In genomic region chr10:75187366-75188056, GRCm38 (mm10) we compare ENCODE assay signal across 18 mouse cellular contexts. TPM values are rescaled to one million over a fixed set of nuclear protein-coding genes. Genes with fewer than 3 reads are reported as not detected.
DNase-seq lines count a peak whose midpoint lies in the region; ATAC-seq and TF ChIP-seq lines count a peak whose summit lies in the region.
"Had no signal": no experiment of that assay in that cellular context is flagged by ENCODE, and none has a peak within 500 bp of the region (broad histone marks: within the 10 kb centered on the region; RNA-seq: fewer than 3 reads in every experiment).

No protein-coding gene starts in this region.

- 77% methylated on average over 8 of the region's 8 CpGs for WGBS in intestine, embryonic 14.5 days
- 71% methylated on average over 8 of the region's 8 CpGs for WGBS in intestine, embryonic 15.5 days

- TF ChIP-seq CTCF in MEL (IDR thresholded peaks at IDR 0.05 in 2 of 3, conservative IDR thresholded peaks at IDR 0.05 in 1 of 3; ENCODE audit: control insufficient read depth in 1 of 3, insufficient read depth in 1 of 3, low read depth in 2 of 3, low read length in 3 of 3, poor library complexity in 1 of 3, severe bottlenecking in 1 of 3), result no peak

- H3K36me3 ChIP-seq in intestine, embryonic 14.5 days (ENCODE audit: control insufficient read depth, insufficient read depth, low read length), result peaks cover 18% of the 10 kb centered on the region
- H3K36me3 ChIP-seq in intestine, embryonic 15.5 days, result peaks cover 7% of the 10 kb centered on the region; the same call in 1 of the 2 replicates
- H3K36me3 ChIP-seq in MEL (ENCODE audit: control insufficient read depth in 1 of 2, insufficient read depth in 2 of 2, low read length in 2 of 2), result no peaks in the 10 kb centered on the region

- no peak for TF ChIP-seq RAD21 in MEL (IDR thresholded peaks at IDR 0.05; ENCODE audit: low read depth, low read length)

- no peak overlapping the region for H3K4me3 ChIP-seq in intestine, embryonic 14.5 days (ENCODE audit: low read depth, low read length)
- H3K4me3 ChIP-seq in intestine, embryonic 15.5 days (replicated peaks), result no peak overlapping the region
- H3K4me3 ChIP-seq in MEL (ENCODE audit: control insufficient read depth in 1 of 2, insufficient read depth in 1 of 2, low read depth in 2 of 2, low read length in 2 of 2), result no peak overlapping the region
- H3K4me3 ChIP-seq: embryonic facial prominence, embryonic 13.5 days; kidney, embryonic 15.5 days; left cerebral cortex, adult 2 months; limb, embryonic 13.5 days had no signal

- H3K9me3 ChIP-seq in intestine, embryonic 14.5 days (ENCODE audit: control insufficient read depth, low read length), result no peaks in the 10 kb centered on the region
- H3K9me3 ChIP-seq in intestine, embryonic 15.5 days, result no peaks in the 10 kb centered on the region
- no peaks in the 10 kb centered on the region for H3K9me3 ChIP-seq in MEL (replicated peaks; ENCODE audit: insufficient read depth, low read length)
- H3K9me3 ChIP-seq: embryonic facial prominence, embryonic 13.5 days; kidney, embryonic 15.5 days; limb, embryonic 13.5 days had no signal

- no peak overlapping the region for H3K4me2 ChIP-seq in intestine, embryonic 14.5 days (ENCODE audit: low read length)
- H3K4me2 ChIP-seq in intestine, embryonic 15.5 days (replicated peaks), result no peak overlapping the region
- H3K4me2 ChIP-seq: embryonic facial prominence, embryonic 13.5 days; kidney, embryonic 15.5 days; limb, embryonic 13.5 days had no signal

- DNase-seq in intestine, embryonic 14.5 days (ENCODE audit: low spot score), result peak; percentile 28
- peak; percentile 21 for DNase-seq in MEL (ENCODE audit: low read depth, low spot score)
- peak; percentile 63 to 88 for DNase-seq in lung, postnatal 4 days
- no peak for DNase-seq in ovary, adult 18-20 months (ENCODE audit: low spot score)
- DNase-seq in gastrocnemius, postnatal 10 days, result no peak
- DNase-seq: adrenal gland, postnatal 36 days; cerebellum, postnatal 36 days; gastrocnemius, postnatal 14 days; heart, postnatal 10 days; right cerebral cortex, adult 18-20 months; thymus, postnatal 25 days had no signal

- no peak for TF ChIP-seq POLR2A in MEL (IDR thresholded peaks at IDR 0.05; ENCODE audit: control insufficient read depth in 1 of 2, insufficient read depth in 1 of 2, low read depth in 1 of 2, low read length in 2 of 2, poor library complexity in 1 of 2)

- H3K27ac ChIP-seq in intestine, embryonic 14.5 days (ENCODE audit: low read depth), result no peak overlapping the region
- H3K27ac ChIP-seq in intestine, embryonic 15.5 days, result no peak overlapping the region
- H3K27ac ChIP-seq in MEL (ENCODE audit: control insufficient read depth, low read depth, low read length), result no peak overlapping the region
- H3K27ac ChIP-seq: embryonic facial prominence, embryonic 13.5 days; kidney, embryonic 15.5 days; left cerebral cortex, adult 2 months; limb, embryonic 13.5 days had no signal

- no peaks in the 10 kb centered on the region for H3K27me3 ChIP-seq in intestine, embryonic 14.5 days (replicated peaks; ENCODE audit: control insufficient read depth, insufficient read depth, low read length)
- H3K27me3 ChIP-seq in intestine, embryonic 15.5 days (replicated peaks), result no peaks in the 10 kb centered on the region
- no peaks in the 10 kb centered on the region for H3K27me3 ChIP-seq in MEL (ENCODE audit: control insufficient read depth in 1 of 2, insufficient read depth in 2 of 2, low read length in 2 of 2)
- H3K27me3 ChIP-seq: embryonic facial prominence, embryonic 13.5 days; kidney, embryonic 15.5 days; limb, embryonic 13.5 days had no signal

- no peak for TF ChIP-seq EP300 in MEL (IDR thresholded peaks at IDR 0.05; ENCODE audit: low read depth in 1 of 2, low read length in 2 of 2)

- H3K4me1 ChIP-seq in intestine, embryonic 14.5 days (replicated peaks; ENCODE audit: control insufficient read depth, insufficient read depth, low read length), result no peaks in the 10 kb centered on the region
- peaks cover 8% of the 10 kb centered on the region; the same call in 1 of the 2 replicates for H3K4me1 ChIP-seq in intestine, embryonic 15.5 days (replicated peaks)
- H3K4me1 ChIP-seq in MEL (ENCODE audit: control insufficient read depth in 1 of 2, insufficient read depth in 2 of 2, low read length in 2 of 2), result no peaks in the 10 kb centered on the region
- H3K4me1 ChIP-seq: embryonic facial prominence, embryonic 13.5 days; limb, embryonic 13.5 days had no signal

- no peak overlapping the region for H3K9ac ChIP-seq in intestine, embryonic 14.5 days (ENCODE audit: low read length)
- no peak overlapping the region for H3K9ac ChIP-seq in intestine, embryonic 15.5 days
- H3K9ac ChIP-seq in MEL (ENCODE audit: control insufficient read depth, low read depth, low read length, poor library complexity, severe bottlenecking), result no peak overlapping the region
- H3K9ac ChIP-seq: embryonic facial prominence, embryonic 13.5 days; kidney, embryonic 15.5 days; limb, embryonic 13.5 days had no signal

- no peak for ATAC-seq in intestine, embryonic 14.5 days (replicated peaks; ENCODE audit: low FRiP score, low TSS enrichment, low read depth)
- ATAC-seq in intestine, embryonic 15.5 days, result no peak
- peak; percentile 60 to 74 for ATAC-seq in hematopoietic stem cell, adult 5-6 weeks (replicated peaks in 1 of 2; ENCODE audit: insufficient read depth in 1 of 2, low FRiP score in 2 of 2, low TSS enrichment in 1 of 2, low read depth in 1 of 2, poor library complexity in 2 of 2, severe bottlenecking in 2 of 2)
- ATAC-seq: activated CD4-positive, CD25-positive, alpha-beta regulatory T cell, adult 4 months had no signal

- H3K79me2 ChIP-seq in MEL (ENCODE audit: control insufficient read depth, insufficient read depth, low read length, poor library complexity), result no peaks in the 10 kb centered on the region

TF ChIP-seq in MEL, 35 proteins besides CTCF, POLR2A, EP300 and RAD21:
- TF ChIP-seq SMC3 (IDR thresholded peaks at IDR 0.05; ENCODE audit: low read depth, low read length), result no peak
- TF ChIP-seq RCOR1 (IDR thresholded peaks at IDR 0.05; ENCODE audit: low read depth, low read length), result no peak
- no peak for TF ChIP-seq BHLHE40 (IDR thresholded peaks at IDR 0.05; ENCODE audit: borderline replicate concordance, low read depth, low read length)
- TF ChIP-seq JUND (IDR thresholded peaks at IDR 0.05; ENCODE audit: low read depth, low read length), result no peak
- no peak for TF ChIP-seq GATA1 (IDR thresholded peaks at IDR 0.05; ENCODE audit: low read depth, low read length)
- TF ChIP-seq ELF1 (IDR thresholded peaks at IDR 0.05; ENCODE audit: low read depth, low read length), result no peak
- no peak for TF ChIP-seq HCFC1 (IDR thresholded peaks at IDR 0.05; ENCODE audit: low read depth, low read length)
- no peak for TF ChIP-seq KAT2A (conservative IDR thresholded peaks at IDR 0.05; ENCODE audit: low read depth, low read length)
TF ChIP-seq in MEL: peak in this region for 0.

RNA-seq across cellular contexts. Expression of gene Specc1l, which starts 24.4 kb away (rescaled TPM):
- polyA plus RNA-seq in intestine, embryonic 14.5 days (2014; fragmentation: Nextera tagmentation; extraction: Ambion mirVana), result 24.8 and 25.4 TPM in 2 replicates
- 25.8 and 27.4 TPM in 2 replicates for polyA plus RNA-seq in intestine, embryonic 15.5 days (2015; fragmentation: Nextera tagmentation; extraction: Ambion mirVana)
- 12.3 and 13.6 TPM in 2 replicates for total RNA-seq in MEL (2012; rRNA removed)
- polyA plus RNA-seq in MEL (2012; ENCODE audit: insufficient read depth in 1 of 2, insufficient read length in 2 of 2, low read depth in 1 of 2, low replicate concordance in 2 of 2, missing spikeins in 1 of 2), result 10 to 100 TPM; 15.1 to 30.6 TPM
- 53.5 and 62.8 TPM in 2 replicates for total RNA-seq in hematopoietic stem cell, adult 5-6 weeks (2017)
- total RNA-seq in gastrocnemius, postnatal 10 days (2021), result 10 to 100 TPM; 34.3 to 36.2 TPM

Comparison
In these comparisons a context has a peak if more than half of its experiments do, and no peak if none do; other contexts are left out.
1. ATAC-seq: peak in hematopoietic stem cell, adult 5-6 weeks (2 of 2); none in intestine, embryonic 14.5 days (single experiment) and intestine, embryonic 15.5 days (single experiment).
2. DNase-seq: peak in intestine, embryonic 14.5 days (single experiment), MEL (single experiment) and lung, postnatal 4 days (2 of 2); none in ovary, adult 18-20 months (single experiment) and gastrocnemius, postnatal 10 days (single experiment).